Mouse (Mus musculus): ENCODE results near the gene Fbxl15. TPM values are rescaled to one million over a fixed set of nuclear protein-coding genes. Genes with fewer than 3 reads are reported as not detected.

The Fbxl15 gene
- polyA plus RNA-seq, 1 experiment, result 15.3 TPM

DNA sequence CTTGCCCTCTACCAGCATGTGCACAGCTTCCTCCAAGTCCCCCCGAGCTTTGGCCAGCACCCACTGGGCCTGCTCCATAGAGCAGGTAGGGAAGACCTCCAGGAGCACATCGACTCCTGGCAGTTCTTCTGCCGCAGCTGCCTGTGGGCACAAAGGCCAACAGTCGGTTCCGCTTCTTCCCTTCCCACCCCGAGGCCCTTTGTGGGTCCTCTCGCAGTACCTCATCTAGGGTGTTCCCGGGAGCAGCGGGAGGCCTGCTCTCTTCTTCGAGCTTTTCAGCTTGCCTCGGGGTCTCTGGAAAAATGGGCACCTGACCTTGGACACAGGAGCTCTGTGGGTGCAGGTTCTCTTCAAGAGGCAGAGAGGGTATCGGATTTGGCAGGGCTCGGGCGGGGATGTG, 3.3 kb downstream of the Fbxl15 start:
- H3K36me3 ChIP-seq (ENCODE audit: control insufficient read depth, insufficient read depth), result no peaks in the 10 kb centered on the region
- TF ChIP-seq MYOD1 (IDR thresholded peaks at IDR 0.05; ENCODE audit: control insufficient read depth in 1 of 3, insufficient read length in 2 of 3, low read depth in 2 of 3) (no peak), MAX (IDR thresholded peaks at IDR 0.05; ENCODE audit: low read depth) (no peak), TCF12 (IDR thresholded peaks at IDR 0.05; ENCODE audit: insufficient read depth, poor library complexity, severe bottlenecking) (no peak), CEBPB (IDR thresholded peaks at IDR 0.05; ENCODE audit: insufficient read depth, poor library complexity, severe bottlenecking) (no peak), POLR2AphosphoS2 (IDR thresholded peaks at IDR 0.05; ENCODE audit: insufficient read length, low read depth) (no peak), E2F4 (IDR thresholded peaks at IDR 0.05; ENCODE audit: insufficient read depth) (no peak), USF1 (IDR thresholded peaks at IDR 0.05; ENCODE audit: low read depth) (no peak), REST (IDR thresholded peaks at IDR 0.05; ENCODE audit: insufficient read depth, insufficient read length) (no peak), POLR2A (IDR thresholded peaks at IDR 0.05; ENCODE audit: insufficient read length, low read depth) (no peak), TCF3 (IDR thresholded peaks at IDR 0.05; ENCODE audit: insufficient read length, low read depth) (no peak), SRF (IDR thresholded peaks at IDR 0.05; ENCODE audit: control insufficient read depth, insufficient read length, low read depth) (no peak), MYOG (IDR thresholded peaks at IDR 0.05; ENCODE audit: control insufficient read depth in 1 of 3, insufficient read depth in 1 of 3, insufficient read length in 2 of 3, low read depth in 2 of 3) (no peak)
- no peaks in the 10 kb centered on the region for H3K27me3 ChIP-seq (ENCODE audit: control insufficient read depth, insufficient read depth, insufficient read length)
- H3K4me3 ChIP-seq, result no peak overlapping the region
- no peak overlapping the region for H3K4me2 ChIP-seq (ENCODE audit: low read depth)
- H3ac ChIP-seq (ENCODE audit: control insufficient read depth, insufficient read length), result no peak overlapping the region
- no peaks in the 10 kb centered on the region for H3K79me2 ChIP-seq (ENCODE audit: control insufficient read depth, insufficient read depth)

DNA sequence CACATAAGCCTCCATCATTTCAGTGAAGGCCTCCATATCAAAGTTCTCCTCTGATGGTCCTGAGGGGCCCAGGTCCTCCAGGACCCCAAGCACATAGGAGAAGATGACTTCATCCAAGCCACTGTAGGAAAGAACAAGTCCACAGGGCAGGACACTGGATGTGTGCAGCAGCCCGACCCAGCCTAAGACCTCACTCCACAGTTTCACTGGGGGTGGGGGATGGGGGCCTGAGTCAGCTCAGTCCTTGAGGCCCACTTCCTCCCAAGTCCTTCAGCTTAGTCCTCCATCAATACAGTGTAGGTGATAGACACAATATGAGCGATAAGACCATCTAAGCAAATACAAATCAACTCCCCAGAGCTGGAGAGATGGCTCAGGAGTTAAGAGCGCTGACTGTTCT, 4.0 kb downstream of the Fbxl15 start:
- H3K4me3 ChIP-seq, result no peak overlapping the region
- no peaks in the 10 kb centered on the region for H3K79me2 ChIP-seq (ENCODE audit: control insufficient read depth, insufficient read depth)
- H3K27me3 ChIP-seq (ENCODE audit: control insufficient read depth, insufficient read depth, insufficient read length), result no peaks in the 10 kb centered on the region
- no peak overlapping the region for H3ac ChIP-seq (ENCODE audit: control insufficient read depth, insufficient read length)
- H3K36me3 ChIP-seq (ENCODE audit: control insufficient read depth, insufficient read depth), result no peaks in the 10 kb centered on the region
- no peak for TF ChIP-seq SRF (IDR thresholded peaks at IDR 0.05; ENCODE audit: control insufficient read depth, insufficient read length, low read depth)
- TF ChIP-seq USF1 (IDR thresholded peaks at IDR 0.05; ENCODE audit: low read depth), result no peak
- no peak for TF ChIP-seq MYOD1 (IDR thresholded peaks at IDR 0.05; ENCODE audit: control insufficient read depth in 1 of 3, insufficient read length in 2 of 3, low read depth in 2 of 3)
- no peak for TF ChIP-seq POLR2A (IDR thresholded peaks at IDR 0.05; ENCODE audit: insufficient read length, low read depth)
- no peak for TF ChIP-seq TCF12 (IDR thresholded peaks at IDR 0.05; ENCODE audit: insufficient read depth, poor library complexity, severe bottlenecking)
- no peak for TF ChIP-seq MAX (IDR thresholded peaks at IDR 0.05; ENCODE audit: low read depth)
- TF ChIP-seq MYOG (IDR thresholded peaks at IDR 0.05; ENCODE audit: control insufficient read depth in 1 of 3, insufficient read depth in 1 of 3, insufficient read length in 2 of 3, low read depth in 2 of 3), result no peak
- TF ChIP-seq CEBPB (IDR thresholded peaks at IDR 0.05; ENCODE audit: insufficient read depth, poor library complexity, severe bottlenecking), result no peak
- no peak for TF ChIP-seq E2F4 (IDR thresholded peaks at IDR 0.05; ENCODE audit: insufficient read depth)
- TF ChIP-seq REST (IDR thresholded peaks at IDR 0.05; ENCODE audit: insufficient read depth, insufficient read length), result no peak
- TF ChIP-seq TCF3 (IDR thresholded peaks at IDR 0.05; ENCODE audit: insufficient read length, low read depth), result no peak
- no peak for TF ChIP-seq POLR2AphosphoS2 (IDR thresholded peaks at IDR 0.05; ENCODE audit: insufficient read length, low read depth)
- H3K4me2 ChIP-seq (ENCODE audit: low read depth), result no peak overlapping the region

DNA sequence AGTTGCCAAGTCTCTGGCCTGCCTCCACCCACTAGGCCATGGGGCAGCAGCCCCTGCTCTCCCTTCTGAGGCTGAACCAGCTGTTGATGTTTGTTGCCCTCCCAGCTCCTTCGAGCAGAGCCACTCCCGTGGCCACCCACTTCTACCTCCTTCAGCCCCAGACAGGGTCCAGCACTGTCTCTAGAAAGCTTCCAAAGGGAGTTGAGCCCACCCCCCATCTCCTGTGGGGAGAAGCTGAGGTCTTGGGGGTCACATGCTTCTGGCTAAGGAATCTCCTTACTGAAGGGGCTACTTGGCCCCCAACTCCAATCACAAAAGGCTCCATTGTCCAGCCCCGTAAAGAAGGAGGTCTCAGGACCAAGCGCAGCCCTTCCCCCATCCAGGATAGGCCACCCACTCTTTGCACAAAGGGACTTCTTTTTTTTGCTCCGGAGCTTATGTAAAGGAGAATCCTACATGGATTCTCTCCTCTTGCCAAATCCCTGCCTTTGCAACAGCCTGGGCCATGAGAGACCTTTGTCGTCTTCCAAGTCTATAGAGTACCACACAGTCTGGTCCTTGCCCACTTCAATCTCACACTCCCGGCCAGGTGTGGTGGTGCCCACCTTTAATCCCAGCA, 4.8 kb downstream of the Fbxl15 start:
- Histone ChIP-seq H3K36me3 (ENCODE audit: control insufficient read depth, insufficient read depth) (no peaks in the 10 kb centered on the region), H3K4me3 (no peak overlapping the region), H3ac (ENCODE audit: control insufficient read depth, insufficient read length) (no peak overlapping the region), H3K79me2 (ENCODE audit: control insufficient read depth, insufficient read depth) (no peaks in the 10 kb centered on the region), H3K4me2 (ENCODE audit: low read depth) (no peak overlapping the region), H3K27me3 (ENCODE audit: control insufficient read depth, insufficient read depth, insufficient read length) (no peaks in the 10 kb centered on the region)
- no peak for TF ChIP-seq POLR2AphosphoS2 (IDR thresholded peaks at IDR 0.05; ENCODE audit: insufficient read length, low read depth)
- no peak for TF ChIP-seq MYOD1 (IDR thresholded peaks at IDR 0.05; ENCODE audit: control insufficient read depth in 1 of 3, insufficient read length in 2 of 3, low read depth in 2 of 3)
- no peak for TF ChIP-seq CEBPB (IDR thresholded peaks at IDR 0.05; ENCODE audit: insufficient read depth, poor library complexity, severe bottlenecking)
- TF ChIP-seq POLR2A (IDR thresholded peaks at IDR 0.05; ENCODE audit: insufficient read length, low read depth), result no peak
- TF ChIP-seq TCF12 (IDR thresholded peaks at IDR 0.05; ENCODE audit: insufficient read depth, poor library complexity, severe bottlenecking), result no peak

DNA sequence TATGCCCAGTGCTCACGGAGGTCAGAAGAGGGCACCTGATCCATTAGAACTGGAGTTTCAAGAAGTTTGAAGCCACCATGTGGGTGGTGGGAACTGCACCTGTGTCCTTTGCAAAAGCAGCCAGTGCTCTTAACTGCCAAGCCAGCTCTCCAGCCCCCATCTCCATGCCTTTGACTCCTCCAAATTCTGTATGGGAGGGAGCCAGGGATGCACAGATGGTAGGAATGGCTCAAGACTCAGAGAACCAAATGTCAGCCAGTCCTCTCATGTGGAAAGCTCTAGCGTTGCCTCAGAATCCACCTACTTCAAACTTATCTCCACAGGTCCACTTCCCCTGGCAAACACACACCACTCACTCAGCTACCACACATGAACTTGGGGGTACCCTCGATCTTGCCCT, 5.9 kb downstream of the Fbxl15 start:
- H3K36me3 ChIP-seq (ENCODE audit: control insufficient read depth, insufficient read depth), result no peaks in the 10 kb centered on the region
- H3K79me2 ChIP-seq (ENCODE audit: control insufficient read depth, insufficient read depth), result no peaks in the 10 kb centered on the region
- no peaks in the 10 kb centered on the region for H3K27me3 ChIP-seq (ENCODE audit: control insufficient read depth, insufficient read depth, insufficient read length)
- no peak overlapping the region for H3ac ChIP-seq (ENCODE audit: control insufficient read depth, insufficient read length)
- no peak overlapping the region for H3K4me3 ChIP-seq
- TF ChIP-seq TCF12 (IDR thresholded peaks at IDR 0.05; ENCODE audit: insufficient read depth, poor library complexity, severe bottlenecking) (no peak), MAX (IDR thresholded peaks at IDR 0.05; ENCODE audit: low read depth) (no peak), CEBPB (IDR thresholded peaks at IDR 0.05; ENCODE audit: insufficient read depth, poor library complexity, severe bottlenecking) (no peak), POLR2AphosphoS2 (IDR thresholded peaks at IDR 0.05; ENCODE audit: insufficient read length, low read depth) (no peak), TCF3 (IDR thresholded peaks at IDR 0.05; ENCODE audit: insufficient read length, low read depth) (no peak), POLR2A (IDR thresholded peaks at IDR 0.05; ENCODE audit: insufficient read length, low read depth) (no peak), USF1 (IDR thresholded peaks at IDR 0.05; ENCODE audit: low read depth) (no peak), MYOD1 (IDR thresholded peaks at IDR 0.05; ENCODE audit: control insufficient read depth in 1 of 3, insufficient read length in 2 of 3, low read depth in 2 of 3) (no peak), REST (IDR thresholded peaks at IDR 0.05; ENCODE audit: insufficient read depth, insufficient read length) (no peak), MYOG (IDR thresholded peaks at IDR 0.05; ENCODE audit: control insufficient read depth in 1 of 3, insufficient read depth in 1 of 3, insufficient read length in 2 of 3, low read depth in 2 of 3) (no peak), SRF (IDR thresholded peaks at IDR 0.05; ENCODE audit: control insufficient read depth, insufficient read length, low read depth) (no peak), E2F4 (IDR thresholded peaks at IDR 0.05; ENCODE audit: insufficient read depth) (no peak)
- H3K4me2 ChIP-seq (ENCODE audit: low read depth), result no peak overlapping the region
